Mouse (Mus musculus): ENCODE results near the gene Arhgef28. TPM values are rescaled to one million over a fixed set of nuclear protein-coding genes. Genes with fewer than 3 reads are reported as not detected.
A peak's percentile ranks its signal among the peaks of the same experiment; 100 is the strongest.

Arhgef28 gene
- total RNA-seq, 2 experiments from 2014 or later = 5.1 to 7.9 TPM

GRCm38 (mm10) chr13:97966077-97966476 is 240.2 kb downstream of the Arhgef28 start:
- no peak for DNase-seq

DNA sequence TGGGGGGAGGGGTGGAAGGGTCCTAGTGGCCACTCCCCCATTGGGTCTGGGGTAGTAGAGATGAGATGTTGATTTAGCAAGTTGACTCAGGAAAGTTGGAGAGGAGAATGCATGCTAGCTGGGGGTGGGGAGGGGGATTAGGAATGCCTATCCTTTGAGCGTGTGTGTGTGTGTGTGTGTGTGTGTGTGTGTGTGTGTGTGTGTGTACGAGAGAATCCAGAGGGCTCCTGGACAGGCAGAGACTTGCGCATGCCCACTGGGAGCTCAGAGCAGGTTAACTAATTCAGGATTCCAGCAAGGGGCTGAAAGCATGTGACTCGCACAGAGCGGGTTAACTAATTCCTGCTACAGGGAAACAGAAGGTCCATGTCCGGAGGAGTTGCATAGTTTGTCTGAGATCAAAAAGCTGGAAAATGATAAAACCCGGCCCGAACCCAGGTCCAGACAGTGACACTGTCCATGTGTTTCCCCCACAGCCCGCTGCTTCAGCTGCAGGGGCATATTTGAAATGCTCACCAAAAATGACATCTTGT is 241.3 kb downstream of the Arhgef28 start:
- DNase-seq = no peak

- no peak for DNase-seq
Observed at GRCm38 (mm10) chr13:97960142-97960541, 246.1 kb downstream of the Arhgef28 start.

- no peak for DNase-seq
Observed at GRCm38 (mm10) chr13:97959394-97959888, 246.8 kb downstream of the Arhgef28 start.

- no peak for DNase-seq
Observed at GRCm38 (mm10) chr13:97955759-97956158, 250.5 kb downstream of the Arhgef28 start.

DNA sequence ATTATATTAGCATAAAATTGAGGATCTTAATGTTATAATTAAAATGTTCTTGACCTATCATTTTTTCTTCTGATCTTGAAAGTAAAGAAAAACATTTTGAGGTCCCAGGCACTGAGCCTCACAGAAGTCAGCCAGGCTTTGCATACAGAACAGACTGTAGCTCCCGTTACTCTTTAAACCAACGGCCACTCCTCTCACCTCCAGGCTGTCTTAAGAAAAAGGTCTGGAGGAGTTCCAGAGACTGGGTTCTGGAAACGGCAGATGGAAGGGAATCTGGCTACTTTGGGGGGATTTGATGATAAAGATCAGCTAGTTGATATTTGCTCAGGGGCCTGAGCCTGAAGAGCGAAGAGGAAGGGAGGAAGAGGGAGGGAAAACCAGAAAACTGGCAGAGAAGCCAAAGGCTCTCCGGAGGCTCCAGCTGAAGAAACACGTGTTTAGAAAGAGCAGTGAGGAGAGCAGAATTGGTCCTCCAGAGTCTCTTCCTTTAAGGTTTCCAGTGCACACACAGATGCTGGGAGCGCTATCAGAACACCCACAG is 251.2 kb downstream of the Arhgef28 start:
- no peak for DNase-seq

DNA sequence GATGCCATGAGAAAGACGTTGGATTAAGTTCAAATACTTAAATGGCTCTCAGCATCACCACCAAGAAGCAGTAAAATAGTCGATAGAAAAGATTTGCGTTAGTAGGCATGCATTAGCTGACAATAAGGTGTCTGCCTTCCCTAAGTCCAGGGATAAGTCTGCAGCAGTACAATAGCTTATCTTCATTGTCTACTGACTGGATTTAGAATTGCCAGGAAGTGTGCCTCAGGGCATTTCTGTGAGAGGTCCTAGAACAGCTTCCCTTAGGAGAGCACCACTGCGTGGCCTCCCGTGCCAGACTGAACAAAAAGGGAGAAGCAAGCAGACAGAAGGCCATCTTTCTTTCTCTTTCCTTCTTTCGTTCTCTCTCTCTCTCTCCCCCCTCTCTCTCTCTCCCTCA is 252.2 kb downstream of the Arhgef28 start:
- no peak for DNase-seq

- DNase-seq = no peak
Observed at GRCm38 (mm10) chr13:97953526-97953925, 252.7 kb downstream of the Arhgef28 start.

DNA sequence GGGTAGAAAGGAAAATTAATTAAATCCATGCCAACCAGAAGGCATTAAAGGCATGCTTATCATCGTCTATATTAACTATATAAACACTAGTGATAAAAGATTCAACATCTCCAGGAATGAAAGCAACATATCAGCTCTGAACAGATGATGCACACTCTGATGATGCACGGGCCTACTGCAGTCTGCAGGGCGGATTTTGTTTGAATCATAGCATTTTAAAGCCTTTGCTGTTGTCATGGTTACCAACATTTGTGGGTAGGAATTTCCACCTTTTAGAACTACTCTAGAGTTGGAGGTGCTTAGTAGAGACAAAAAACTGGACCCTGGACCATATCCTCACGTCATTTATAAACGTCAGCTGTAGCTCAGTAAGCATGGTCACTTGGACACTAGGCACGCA is 257.4 kb downstream of the Arhgef28 start:
- DNase-seq = no peak

DNA sequence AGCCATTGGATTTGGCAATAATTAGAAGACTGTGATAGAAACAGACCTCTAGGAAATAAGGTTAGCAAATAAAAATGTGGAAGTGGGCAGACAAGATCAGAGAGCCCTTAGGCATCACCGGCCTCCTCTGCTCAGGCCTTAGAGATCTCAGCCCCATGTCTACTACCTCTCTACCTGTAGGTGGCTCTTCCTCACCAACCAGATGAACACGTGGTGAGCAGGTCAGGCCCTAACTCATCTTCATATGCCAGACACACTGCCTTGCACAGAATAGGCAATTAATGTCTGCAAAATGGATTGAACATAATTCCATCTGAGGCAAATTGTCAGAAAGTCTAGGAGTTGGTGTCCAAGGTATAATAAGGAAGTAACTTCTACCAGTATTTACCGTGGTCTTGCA is 258.6 kb downstream of the Arhgef28 start:
- no peak for DNase-seq

DNA sequence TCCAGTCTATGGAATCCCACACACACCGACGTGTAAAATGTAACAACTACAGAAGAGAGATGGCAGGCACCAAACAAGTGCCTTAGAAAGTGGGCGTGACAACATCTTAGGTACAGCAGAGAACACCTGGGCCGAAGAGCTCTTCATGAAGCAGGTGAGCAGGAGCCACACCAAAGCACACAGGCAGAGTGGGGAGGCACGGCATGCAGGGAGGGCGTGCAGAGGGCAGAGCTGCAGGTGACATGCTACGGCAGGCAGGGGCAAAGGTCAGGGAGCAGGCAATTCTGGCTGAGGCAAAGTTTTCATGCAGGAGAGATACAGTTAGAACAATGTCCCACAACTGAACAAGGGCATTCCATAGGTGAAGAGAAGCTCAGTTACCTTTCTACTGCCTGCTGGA is 259.8 kb downstream of the Arhgef28 start:
- no peak for DNase-seq

GRCm38 (mm10) chr13:97941909-97942680 is 264.1 kb downstream of the Arhgef28 start:
- DNase-seq = no peak

DNA sequence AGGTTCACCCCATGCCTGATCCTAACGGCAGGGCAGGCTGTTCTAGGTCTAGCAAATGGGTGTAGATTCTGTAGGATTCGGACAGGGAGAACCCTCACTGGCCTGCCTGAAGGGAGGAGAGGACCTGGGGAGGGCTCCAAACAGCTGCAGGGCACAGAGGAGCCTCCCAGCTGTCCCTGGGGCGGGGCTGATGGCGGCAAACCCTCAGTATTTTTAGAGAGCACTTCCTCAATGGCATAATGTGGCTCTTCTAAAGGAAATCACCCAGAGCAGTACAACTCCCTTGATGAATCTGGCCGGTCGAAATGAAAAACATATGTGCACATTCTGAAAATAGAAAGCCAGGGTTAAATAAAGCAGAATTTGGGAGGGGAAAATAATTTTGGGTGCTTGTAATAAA is 265.1 kb downstream of the Arhgef28 start:
- peak; percentile 27 to 74 for DNase-seq

DNA sequence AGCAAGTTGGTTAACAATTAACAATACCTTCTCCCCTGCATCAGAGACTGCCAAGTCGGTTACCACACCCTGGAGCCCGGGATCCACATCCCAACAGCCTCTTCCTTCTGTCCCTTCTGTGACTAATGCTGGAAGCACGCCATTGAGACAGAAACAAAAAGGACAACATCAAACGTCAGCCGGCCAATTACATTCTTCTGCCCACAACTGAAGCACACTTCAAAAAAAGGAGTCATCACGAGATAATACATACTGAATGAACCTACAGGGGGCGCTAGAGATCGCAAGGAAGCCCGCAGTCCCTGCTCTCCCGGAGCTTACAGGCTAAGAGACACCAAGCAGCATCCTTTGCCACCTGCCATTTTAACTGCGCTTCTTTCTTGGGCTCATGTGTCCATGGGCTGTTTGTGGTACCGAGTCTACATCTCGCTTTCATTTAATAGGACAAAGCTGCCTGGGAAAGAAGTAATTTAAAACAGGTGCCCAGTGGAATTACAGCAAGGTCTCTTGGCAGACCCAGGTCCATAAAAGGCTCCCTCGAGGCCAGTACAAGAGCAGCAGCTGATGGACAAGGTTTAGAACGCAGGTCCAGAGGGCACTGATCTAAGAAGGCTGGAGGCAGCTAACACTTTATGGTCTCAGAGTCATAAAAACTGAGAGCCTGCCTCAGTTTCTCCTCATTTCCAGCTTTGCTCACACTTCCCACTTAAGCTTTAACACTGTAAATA is 266.6 kb downstream of the Arhgef28 start:
- DNase-seq = peak; percentile 32 to 48

GRCm38 (mm10) chr13:97938596-97939297 is 267.5 kb downstream of the Arhgef28 start:
- peak; percentile 83 to 98 for DNase-seq

DNA sequence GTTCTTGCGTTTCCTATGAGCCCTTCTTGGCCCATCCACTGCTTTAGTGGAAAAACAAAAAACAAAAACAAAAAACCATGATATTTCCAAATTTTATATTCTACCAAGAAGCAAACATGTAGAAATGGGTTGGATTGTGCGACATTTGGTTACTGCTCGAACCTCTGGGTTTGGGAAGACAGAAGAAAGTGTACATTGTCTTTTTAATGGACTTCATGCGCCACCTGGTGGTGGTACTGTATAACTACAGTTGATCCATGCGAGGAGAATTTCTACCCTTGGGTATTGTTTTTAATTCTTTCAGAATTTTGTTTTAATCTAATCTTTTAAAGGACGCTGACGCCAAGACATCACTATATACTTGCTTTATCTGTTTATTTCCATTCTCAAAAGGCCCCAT is 268.3 kb downstream of the Arhgef28 start:
- peak; percentile 60 to 83 for DNase-seq

GRCm38 (mm10) chr13:97928135-97928497 is 278.1 kb downstream of the Arhgef28 start:
- no peak for DNase-seq

GRCm38 (mm10) chr13:97927376-97928134 is 278.7 kb downstream of the Arhgef28 start:
- DNase-seq = no peak

DNA sequence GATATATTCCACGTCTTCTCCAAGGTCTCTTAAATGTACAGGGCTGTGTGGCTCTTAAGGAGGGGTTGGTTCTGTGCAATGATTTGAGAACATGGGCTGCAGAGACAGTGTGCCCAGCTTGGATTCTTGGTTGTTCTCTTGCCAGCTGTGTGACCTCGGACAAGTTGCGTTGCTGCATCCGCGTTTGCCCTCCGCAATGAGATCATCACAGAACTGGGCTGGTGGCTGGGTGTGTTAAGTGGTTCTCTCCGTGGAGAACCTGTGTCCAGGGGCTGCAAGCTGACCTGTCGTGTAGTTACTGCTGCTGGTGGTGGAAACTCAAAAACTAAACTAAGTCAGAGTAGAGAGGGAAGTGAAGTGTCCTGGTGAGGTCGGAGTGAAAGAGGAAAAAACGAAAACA is 279.9 kb downstream of the Arhgef28 start:
- DNase-seq = no peak

- DNase-seq = no peak
Observed at GRCm38 (mm10) chr13:97923009-97923408, 283.2 kb downstream of the Arhgef28 start.

DNA sequence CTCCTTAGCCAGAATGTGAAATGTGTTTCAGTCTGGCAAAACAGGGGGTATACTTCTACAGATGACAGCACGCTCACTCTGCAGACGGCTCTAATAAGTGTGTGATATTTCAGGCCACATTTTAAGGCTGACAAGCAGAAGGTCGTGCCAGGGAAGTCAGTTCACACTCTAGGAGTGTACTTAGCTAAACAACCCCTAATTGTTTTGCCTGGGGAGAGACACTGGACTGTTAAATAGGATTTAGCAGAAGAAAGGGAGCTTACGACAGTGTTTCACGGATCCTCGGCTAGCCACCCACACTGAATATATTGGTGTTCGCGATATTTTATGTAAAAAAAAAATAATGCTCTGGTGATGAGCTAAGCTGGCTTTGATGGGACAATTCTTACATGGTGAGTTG is 286.6 kb downstream of the Arhgef28 start:
- DNase-seq = no peak
